9 mouse cellular contexts compared by ENCODE assay signal in genomic region chr19:31746635-31747034, GRCm38 (mm10). TPM values are rescaled to one million over a fixed set of nuclear protein-coding genes. Genes with fewer than 3 reads are reported as not detected.
DNase-seq lines count a peak whose midpoint lies in the region; ATAC-seq and TF ChIP-seq lines count a peak whose summit lies in the region.
"Had no signal": no experiment of that assay in that cellular context is flagged by ENCODE, and none has a peak within 500 bp of the region (broad histone marks: within the 10 kb centered on the region; RNA-seq: fewer than 3 reads in every experiment).

No protein-coding gene starts in this region.

- H3K4me3 ChIP-seq in hindbrain, embryonic 14.5 days (replicated peaks; ENCODE audit: low read length), result no peak overlapping the region
- no peak overlapping the region for H3K4me3 ChIP-seq in hindbrain, embryonic 16.5 days (ENCODE audit: low read length)
- no peak overlapping the region for H3K4me3 ChIP-seq in thymus, adult 2 months (ENCODE audit: control insufficient read depth, insufficient read depth, low read length)
- H3K4me3 ChIP-seq: embryonic facial prominence, embryonic 12.5 days; neural tube, embryonic 13.5 days had no signal

- no peak overlapping the region for H3K27ac ChIP-seq in hindbrain, embryonic 14.5 days
- H3K27ac ChIP-seq in hindbrain, embryonic 16.5 days (ENCODE audit: low read depth, low read length), result no peak overlapping the region
- H3K27ac ChIP-seq in thymus, adult 2 months (ENCODE audit: control insufficient read depth, insufficient read depth, low read length), result no peak overlapping the region
- H3K27ac ChIP-seq: embryonic facial prominence, embryonic 12.5 days; neural tube, embryonic 13.5 days had no signal

- WGBS in hindbrain, embryonic 14.5 days, result 14% methylated on average over 2 of the region's 2 CpGs
- WGBS in hindbrain, embryonic 16.5 days, result 15% methylated on average over 2 of the region's 2 CpGs
- WGBS in thymus, adult 2 months, result 16% methylated on average over 2 of the region's 2 CpGs

- no peaks in the 10 kb centered on the region for H3K9me3 ChIP-seq in hindbrain, embryonic 14.5 days (ENCODE audit: control insufficient read depth, low read length)
- no peaks in the 10 kb centered on the region for H3K9me3 ChIP-seq in hindbrain, embryonic 16.5 days (ENCODE audit: control insufficient read depth, low read length)
- H3K9me3 ChIP-seq: embryonic facial prominence, embryonic 12.5 days; neural tube, embryonic 13.5 days had no signal

- no peak overlapping the region for H3K4me2 ChIP-seq in hindbrain, embryonic 14.5 days (replicated peaks)
- no peak overlapping the region for H3K4me2 ChIP-seq in hindbrain, embryonic 16.5 days (ENCODE audit: low read length)
- H3K4me2 ChIP-seq: embryonic facial prominence, embryonic 12.5 days; neural tube, embryonic 13.5 days had no signal

- H3K36me3 ChIP-seq in hindbrain, embryonic 14.5 days (replicated peaks; ENCODE audit: control insufficient read depth, insufficient read depth), result no peaks in the 10 kb centered on the region
- H3K36me3 ChIP-seq in hindbrain, embryonic 16.5 days (ENCODE audit: control insufficient read depth, insufficient read depth, low read length), result no peaks in the 10 kb centered on the region
- no peaks in the 10 kb centered on the region for H3K36me3 ChIP-seq in thymus, adult 2 months (ENCODE audit: control insufficient read depth, insufficient read depth, low read length)
- no peaks in the 10 kb centered on the region for H3K36me3 ChIP-seq in splenic B cell, adult 2 months (ENCODE audit: control insufficient read depth, insufficient read depth, low read length, poor library complexity, severe bottlenecking)
- H3K36me3 ChIP-seq: embryonic facial prominence, embryonic 12.5 days; neural tube, embryonic 13.5 days had no signal

- no peak for ATAC-seq in hindbrain, embryonic 14.5 days (ENCODE audit: low FRiP score)
- no peak for ATAC-seq in hindbrain, embryonic 16.5 days

- no peak for TF ChIP-seq POLR2A in thymus, adult 2 months (IDR thresholded peaks at IDR 0.05; ENCODE audit: control insufficient read depth, extremely low read depth, insufficient read depth, low read length, poor library complexity)

- TF ChIP-seq CTCF in thymus, adult 2 months (IDR thresholded peaks at IDR 0.05; ENCODE audit: borderline replicate concordance, control insufficient read depth, extremely low read depth, insufficient read depth, low read length, poor library complexity), result no peak

- 0 out of 2 replicates have a peak, but pooled peaks cover 4% of the 10 kb centered on the region for H3K4me1 ChIP-seq in hindbrain, embryonic 14.5 days (replicated peaks; ENCODE audit: control insufficient read depth, insufficient read depth, low read length)
- no peaks in the 10 kb centered on the region for H3K4me1 ChIP-seq in hindbrain, embryonic 16.5 days (ENCODE audit: control insufficient read depth, insufficient read depth, low read depth, low read length)
- H3K4me1 ChIP-seq in thymus, adult 2 months (replicated peaks; ENCODE audit: control insufficient read depth, insufficient read depth, low read length), result no peaks in the 10 kb centered on the region

- no peak overlapping the region for H3K9ac ChIP-seq in hindbrain, embryonic 14.5 days
- H3K9ac ChIP-seq in hindbrain, embryonic 16.5 days (ENCODE audit: low read depth, low read length), result no peak overlapping the region
- H3K9ac ChIP-seq: embryonic facial prominence, embryonic 12.5 days; neural tube, embryonic 13.5 days had no signal

- H3K27me3 ChIP-seq in hindbrain, embryonic 14.5 days (ENCODE audit: control insufficient read depth, insufficient read depth, low read length), result no peaks in the 10 kb centered on the region
- no peaks in the 10 kb centered on the region for H3K27me3 ChIP-seq in hindbrain, embryonic 16.5 days (replicated peaks; ENCODE audit: control insufficient read depth, insufficient read depth, low read length)
- no peaks in the 10 kb centered on the region for H3K27me3 ChIP-seq in thymus, adult 2 months (ENCODE audit: control insufficient read depth, insufficient read depth, low read length)
- H3K27me3 ChIP-seq in splenic B cell, adult 2 months (ENCODE audit: control insufficient read depth, insufficient read depth, low read length, poor library complexity, severe bottlenecking), result no peaks in the 10 kb centered on the region
- H3K27me3 ChIP-seq: embryonic facial prominence, embryonic 12.5 days; neural tube, embryonic 13.5 days had no signal

- DNase-seq in hindbrain, embryonic 14.5 days (ENCODE audit: low spot score), result peak; percentile 71
- DNase-seq in thymus, adult 2 months, result peak; percentile 36
- no peak for DNase-seq in thymus, adult 18-20 months
- DNase-seq in brain, adult 2 months (ENCODE audit: low read depth, low spot score), result peak; percentile 29
- DNase-seq in kidney, postnatal 14 days, result peak; percentile 56
- peak; percentile 51 for DNase-seq in splenic B cell, adult 2 months (ENCODE audit: low read depth, low spot score)

RNA-seq across cellular contexts. Expression of gene Prkg1, which starts 18.2 kb away (rescaled TPM):
- 4.9 and 7.0 TPM in 2 replicates for polyA plus RNA-seq in hindbrain, embryonic 14.5 days (2014; fragmentation: Nextera tagmentation; extraction: Ambion mirVana)
- 4.8 and 5.1 TPM in 2 replicates for polyA plus RNA-seq in hindbrain, embryonic 16.5 days (2015; fragmentation: Nextera tagmentation; extraction: Ambion mirVana)
- polyA plus RNA-seq in thymus, adult 2 months (2012; rRNA removed), result 0.24 and 0.26 TPM in 2 replicates

Comparison
In these comparisons a context has a peak if more than half of its experiments do, and no peak if none do; other contexts are left out.
1. DNase-seq: peak in hindbrain, embryonic 14.5 days (single experiment), thymus, adult 2 months (single experiment), brain, adult 2 months (single experiment), kidney, postnatal 14 days (single experiment) and splenic B cell, adult 2 months (single experiment); none in thymus, adult 18-20 months (0 of 2).